Mouse (Mus musculus): ENCODE results near the gene Krba1. TPM values are rescaled to one million over a fixed set of nuclear protein-coding genes. Genes with fewer than 3 reads are reported as not detected.

Gene Krba1
- total RNA-seq, 4 experiments from 2014 or later, result 44.0 to 56.6 (median 50.8) TPM

DNA sequence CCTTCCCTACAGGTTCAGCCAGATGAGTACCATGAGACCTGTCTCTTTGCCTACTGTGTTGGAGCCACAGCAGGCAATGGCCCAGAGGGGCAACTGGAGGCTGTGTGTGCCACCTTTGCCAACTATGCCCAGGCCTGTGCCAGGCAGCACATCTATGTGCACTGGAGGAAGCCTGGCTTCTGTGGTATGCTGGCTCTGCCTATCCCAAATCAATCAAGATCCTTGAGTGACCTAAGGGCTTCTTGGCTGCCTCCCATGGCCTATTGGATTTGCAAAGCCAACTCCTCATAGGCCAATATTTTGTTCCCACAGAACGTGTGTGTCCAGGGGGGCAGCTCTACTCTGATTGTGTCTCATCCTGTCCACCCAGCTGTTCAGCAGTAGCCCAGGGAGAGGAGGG, 56.8 kb downstream of the Krba1 start:
- DNase-seq, result no peak

DNA sequence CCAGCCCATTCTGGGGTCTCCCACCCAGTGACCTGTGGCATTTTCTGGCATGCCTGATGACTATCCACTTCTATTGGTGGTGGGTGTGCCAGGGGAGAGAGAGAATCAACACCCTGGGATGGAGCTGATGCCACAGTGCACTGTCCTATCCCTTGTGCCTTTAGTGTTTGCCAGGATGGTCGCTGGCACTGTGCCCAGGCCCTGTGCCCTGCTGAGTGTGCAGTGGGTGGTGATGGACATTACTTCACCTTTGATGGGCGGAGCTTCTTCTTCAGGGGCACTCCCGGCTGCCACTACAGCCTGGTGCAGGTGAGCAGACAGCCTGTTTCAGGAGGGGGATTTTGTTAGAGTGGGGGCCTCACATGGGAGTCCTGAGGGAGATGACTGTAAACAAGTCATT, 57.4 kb downstream of the Krba1 start:
- no peak for DNase-seq

GRCm38 (mm10) chr6:48464966-48465679, 69.7 kb downstream of the Krba1 start:
- no peak for DNase-seq

DNA sequence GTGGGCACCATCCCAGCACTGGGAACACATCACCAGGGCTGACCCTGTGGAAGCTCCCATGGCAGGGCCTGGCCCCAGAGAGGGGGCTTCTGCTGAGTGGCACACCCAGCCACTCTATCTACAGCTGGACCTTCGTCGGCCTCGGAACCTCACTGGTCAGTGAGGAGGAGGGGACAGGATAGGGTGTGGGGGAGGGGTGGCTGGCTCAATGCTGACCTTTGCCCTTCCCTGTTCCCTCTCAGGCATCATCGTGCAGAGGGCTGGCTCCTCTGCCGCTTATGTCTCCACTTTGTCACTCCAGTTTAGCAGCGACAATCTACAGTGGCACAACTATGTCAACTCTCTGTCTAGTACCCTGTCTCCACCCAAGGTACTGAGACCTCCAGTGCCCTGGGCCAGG, 71.3 kb downstream of the Krba1 start:
- no peak for DNase-seq

GRCm38 (mm10) chr6:48467490-48467889, 72.1 kb downstream of the Krba1 start:
- DNase-seq, result no peak

Small RNAs within 50 kb of the gene (microRNA-seq; reads per million reads assigned to microRNA genes)
- gene Gm24325, result 0 reads per million in 2 experiments

Other genes starting within 250 kb of the Krba1 start
- gene Zfp467, start 50.2 kb downstream of the Krba1 start, total RNA-seq (2022), result 10 to 100 TPM; 56.7 to 68.0 (median 60.6) TPM
- 1 to 10 TPM; 2.7 to 9.7 (median 5.6) TPM for gene Sspo, start 52.6 kb downstream of the Krba1 start, total RNA-seq (2022)
- 100 to 1,000 TPM; 100 to 130 (median 113) TPM for gene Atp6v0e2, start 142.0 kb downstream of the Krba1 start, total RNA-seq (2022)
- 10 to 100 TPM; 45.6 to 49.5 (median 49.1) TPM for gene Lrrc61, start 159.2 kb downstream of the Krba1 start, total RNA-seq (2022)
- gene Rarres2, start 177.2 kb downstream of the Krba1 start, total RNA-seq (2022), result 100 to 1,000 TPM in 1 of 4 experiments, 10 to 100 TPM in 3; 68.8 to 138 (median 88.5) TPM
- not detected for gene Gm45021, start 194.0 kb downstream of the Krba1 start, total RNA-seq (2022)
- gene Repin1, start 198.3 kb downstream of the Krba1 start, total RNA-seq (2022), result 10 to 100 TPM; 59.1 to 84.5 (median 79.5) TPM
- gene Gm44965, start 198.4 kb downstream of the Krba1 start, total RNA-seq (2022), result 1 to 10 TPM in 3 of 4 experiments, not detected in 1; 1.8 to 7.7 (median 2.6) TPM
- 10 to 100 TPM; 10.8 to 14.9 (median 13.4) TPM for gene Zfp775, start 206.5 kb downstream of the Krba1 start, total RNA-seq (2022)
- 1 to 10 TPM; 1.9 to 6.3 (median 4.1) TPM for gene AI854703, start 231.2 kb downstream of the Krba1 start, total RNA-seq (2022)

Measured in adrenal gland, adult 8-10 months (tissue).